Mouse (Mus musculus) myocyte (in vitro differentiated cells): ENCODE measurements at regions not wholly inside any gene's neighbourhood (a gene's known extent, or its start where the extent isn't known, plus 50 kb on each side); places are given as distances from the start of the nearest gene placed in this dataset.

Experiments used
- CEBPB ChIP-seq: IDR thresholded peaks from 2 replicates; pipeline ENCODE4 v1.6.1; 2011; ENCODE audit warnings: mild to moderate bottlenecking, moderate library complexity; ENCODE audit not compliant: poor library complexity, insufficient read depth, severe bottlenecking
- E2F4 ChIP-seq: IDR thresholded peaks from one replicate; pipeline ENCODE4 v1.6.1; 2011; ENCODE audit warnings: mild to moderate bottlenecking, control low read depth, moderate library complexity; ENCODE audit not compliant: insufficient read depth
- MAX ChIP-seq: IDR thresholded peaks from one replicate; pipeline ENCODE4 v1.6.1; 2011; ENCODE audit warnings: low read depth, mild to moderate bottlenecking, control low read depth
- MYOG ChIP-seq, 3 experiments: IDR thresholded peaks; one replicate each; pipeline ENCODE4 v1.6.1; 2011; ENCODE audit warnings: control low read depth in 2 of 3, low read depth in 2 of 3, mild to moderate bottlenecking in 2 of 3; ENCODE audit not compliant: insufficient read length in 2 of 3, control insufficient read depth in 1 of 3, insufficient read depth in 1 of 3
- POLR2A ChIP-seq: IDR thresholded peaks from one replicate; pipeline ENCODE4 v1.6.1; 2011; ENCODE audit warnings: low read depth, mild to moderate bottlenecking, control low read depth, moderate library complexity; ENCODE audit not compliant: insufficient read length
- REST ChIP-seq: IDR thresholded peaks from one replicate; pipeline ENCODE4 v1.6.1; 2011; ENCODE audit warnings: mild to moderate bottlenecking, control low read depth, moderate library complexity; ENCODE audit not compliant: insufficient read depth, insufficient read length
- SRF ChIP-seq: IDR thresholded peaks from one replicate; pipeline ENCODE4 v1.6.1; 2011; ENCODE audit warnings: low read depth; ENCODE audit not compliant: control insufficient read depth, insufficient read length
- TCF12 ChIP-seq: IDR thresholded peaks from one replicate; pipeline ENCODE4 v1.6.1; 2011; ENCODE audit warnings: mild to moderate bottlenecking, control low read depth; ENCODE audit not compliant: poor library complexity, insufficient read depth, severe bottlenecking
- TCF3 ChIP-seq: IDR thresholded peaks from one replicate; pipeline ENCODE4 v1.6.1; 2011; ENCODE audit warnings: low read depth, control low read depth; ENCODE audit not compliant: insufficient read length
- USF1 ChIP-seq: IDR thresholded peaks from one replicate; pipeline ENCODE4 v1.6.1; 2011; ENCODE audit warnings: low read depth, mild to moderate bottlenecking, control low read depth, moderate library complexity

GRCm38 (mm10) chr3:78958781-78959180 is 327.5 kb downstream of the Rapgef2 start:
- TF ChIP-seq POLR2A (no peak), MYOG (IDR thresholded peaks at IDR 0.05; ENCODE audit: control insufficient read depth in 1 of 3, insufficient read depth in 1 of 3, insufficient read length in 2 of 3, low read depth in 2 of 3) (no peak), MAX (no peak), E2F4 (no peak), CEBPB (no peak), REST (no peak), TCF3 (no peak), TCF12 (no peak), USF1 (no peak), SRF (no peak)
